Mouse (Mus musculus) adrenal gland, adult 8-10 months (tissue): ENCODE data around the gene Uba3. TPM values are rescaled to one million over a fixed set of nuclear protein-coding genes. Genes with fewer than 3 reads are reported as not detected.

Source experiments
- total RNA-seq, 4 experiments: library from RNA; stranded (reverse); gene quantifications; 2 replicates each; pipeline ENCODE4 v1.2.4; 2022

Gene Uba3
- total RNA-seq, 4 experiments from 2014 or later, result 51.9 to 66.2 (median 63.3) TPM

Other genes with a start within 250 kb of the Uba3 start
- gene Fam19a4, start 145.2 kb downstream of the Uba3 start, total RNA-seq, result 1 to 10 TPM in 2 of 4 experiments, under 1 TPM in 2; 0.70 to 2.8 (median 1.2) TPM
- gene Eogt, start 56.5 kb downstream of the Uba3 start, total RNA-seq, result 10 to 100 TPM; 31.5 to 56.0 (median 44.0) TPM
- 10 to 100 TPM; 45.7 to 50.8 (median 47.5) TPM for gene Tmf1, start 26.5 kb downstream of the Uba3 start, total RNA-seq
- gene Arl6ip5, start 5.0 kb upstream of the Uba3 start, total RNA-seq, result 100 to 1,000 TPM; 114 to 145 (median 129) TPM
- under 1 TPM in 2 of 4 experiments, not detected in 2; 0.15 to 0.16 TPM for gene Lmod3, start 47.1 kb upstream of the Uba3 start, total RNA-seq